Mouse (Mus musculus) neural tube, embryonic 14.5 days (tissue): ENCODE results near the gene Spats2. TPM values are rescaled to one million over a fixed set of nuclear protein-coding genes. Genes with fewer than 3 reads are reported as not detected.

Experiments used
- ATAC-seq: fragments of 200-750 bp; cut with Nextera tagmentation; 2 replicates; pipeline ENCODE4 v1.8.0; 2017; ENCODE audit warnings: low read depth, mild to moderate bottlenecking, moderate TSS enrichment, moderate library complexity
- H3K27ac ChIP-seq: fragments of 300-500 bp; sonication (generic); 2 replicates; pipeline ENCODE4 v1.5.1; 2014; ENCODE audit warnings: low read depth, mild to moderate bottlenecking, control low read depth, low read length, moderate library complexity, mixed read lengths
- H3K27me3 ChIP-seq: fragments of 300-500 bp; sonication (generic); 2 replicates; pipeline ENCODE4 v1.6.1; 2014; ENCODE audit warnings: low read length; ENCODE audit not compliant: control insufficient read depth, insufficient read depth
- H3K36me3 ChIP-seq: fragments of 300-500 bp; sonication (generic); 2 replicates; pipeline ENCODE4 v1.6.1; 2014; ENCODE audit warnings: low read length, mixed read lengths; ENCODE audit not compliant: control insufficient read depth, insufficient read depth
- H3K4me1 ChIP-seq: fragments of 300-500 bp; sonication (generic); 2 replicates; pipeline ENCODE4 v1.6.1; 2014; ENCODE audit warnings: low read length; ENCODE audit not compliant: control insufficient read depth, insufficient read depth
- H3K4me2 ChIP-seq: fragments of 300-500 bp; sonication (generic); 2 replicates; pipeline ENCODE4 v1.6.1; 2014; ENCODE audit warnings: mild to moderate bottlenecking, low read depth, low read length, control low read depth
- H3K4me3 ChIP-seq: fragments of 300-500 bp; sonication (generic); 2 replicates; pipeline ENCODE4 v1.5.1; 2014; ENCODE audit warnings: low read depth, low read length, control low read depth, mixed read lengths
- H3K9ac ChIP-seq: fragments of 300-500 bp; sonication (generic); replicated peaks from 2 replicates; pipeline ENCODE4 v1.6.1; 2014; ENCODE audit warnings: low read depth, mild to moderate bottlenecking, control low read depth, low read length, mixed read lengths
- H3K9me3 ChIP-seq: fragments of 300-500 bp; sonication (generic); 2 replicates; pipeline ENCODE4 v1.6.1; 2016; ENCODE audit warnings: low read length; ENCODE audit not compliant: control insufficient read depth
- WGBS: fragments of 180-500 bp; shearing (Covaris S2); extraction: QIAGEN DNeasy Blood & Tissue Kit; methylation state at CpG from one replicate; pipeline ENCODE4 v1.1.7; 2014; 5-methylcytosine and 5-hydroxymethylcytosine counted together
- polyA plus RNA-seq: library from polyadenylated mRNA; unstranded; fragments of >200 nt; fragmentation: Nextera tagmentation; extraction: Ambion mirVana; gene quantifications from 2 replicates; pipeline ENCODE4 v1.2.1, GENCODE M21; 2014

Gene Spats2
- polyA plus RNA-seq, 1 experiment from 2014 or later = 32.6 TPM

DNA sequence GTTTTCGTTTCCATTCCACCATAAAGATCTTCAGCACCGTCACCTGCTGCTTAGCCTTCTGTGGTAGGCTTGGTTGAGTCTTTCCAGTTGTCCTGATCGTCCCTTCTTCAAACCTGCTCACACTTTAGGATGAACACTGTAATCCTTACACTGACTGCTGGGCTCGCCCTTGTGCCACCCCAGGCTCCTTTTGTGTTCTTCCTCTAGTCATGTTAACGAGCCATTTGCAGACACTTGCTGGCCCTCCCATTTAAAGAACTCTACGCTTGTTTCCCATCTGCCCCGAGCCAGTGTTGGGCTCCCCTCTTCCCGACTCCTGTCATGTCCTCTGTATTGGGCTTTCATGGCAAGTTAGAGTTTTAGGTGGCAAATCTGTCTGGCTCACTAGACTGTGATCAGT is 80.2 kb downstream of the Spats2 start:
- Histone ChIP-seq H3K36me3 (peaks cover 35% of the 10 kb centered on the region), H3K27me3 (no peaks in the 10 kb centered on the region), H3K4me3 (no peak overlapping the region), H3K4me1 (no peaks in the 10 kb centered on the region), H3K4me2 (no peak overlapping the region), H3K9ac (no peak overlapping the region), H3K9me3 (no peaks in the 10 kb centered on the region), H3K27ac (no peak overlapping the region)
- WGBS = 66% methylated on average over 8 of the region's 8 CpGs
- no peak for ATAC-seq

DNA sequence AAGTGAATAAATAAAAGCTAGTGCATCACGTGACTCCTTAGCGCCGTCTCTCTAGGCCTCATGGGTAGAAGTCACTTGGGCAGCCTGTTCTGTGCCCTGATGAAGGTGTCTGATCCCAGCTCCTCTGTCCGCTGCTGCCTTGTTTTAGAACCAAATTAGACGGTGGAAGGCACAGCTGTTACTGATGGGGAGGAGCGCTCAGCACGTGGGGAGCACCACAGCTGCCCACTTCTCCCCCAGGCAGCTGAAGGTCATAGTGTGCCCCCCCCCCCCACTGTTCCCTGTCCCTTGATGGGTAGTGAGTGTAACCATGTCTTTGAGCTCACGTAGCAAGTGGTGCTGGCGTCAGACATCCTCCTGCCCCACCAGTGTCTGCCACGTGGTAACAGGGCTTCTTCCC is 87.5 kb downstream of the Spats2 start:
- WGBS = 85% methylated on average over 10 of the region's 10 CpGs
- no peak overlapping the region for H3K27ac ChIP-seq
- H3K4me3 ChIP-seq = no peak overlapping the region
- no peaks in the 10 kb centered on the region for H3K9me3 ChIP-seq
- no peaks in the 10 kb centered on the region for H3K27me3 ChIP-seq
- no peaks in the 10 kb centered on the region for H3K4me1 ChIP-seq
- H3K9ac ChIP-seq = no peak overlapping the region
- no peak for ATAC-seq
- H3K4me2 ChIP-seq = no peak overlapping the region
- H3K36me3 ChIP-seq = peaks cover 24% of the 10 kb centered on the region

DNA sequence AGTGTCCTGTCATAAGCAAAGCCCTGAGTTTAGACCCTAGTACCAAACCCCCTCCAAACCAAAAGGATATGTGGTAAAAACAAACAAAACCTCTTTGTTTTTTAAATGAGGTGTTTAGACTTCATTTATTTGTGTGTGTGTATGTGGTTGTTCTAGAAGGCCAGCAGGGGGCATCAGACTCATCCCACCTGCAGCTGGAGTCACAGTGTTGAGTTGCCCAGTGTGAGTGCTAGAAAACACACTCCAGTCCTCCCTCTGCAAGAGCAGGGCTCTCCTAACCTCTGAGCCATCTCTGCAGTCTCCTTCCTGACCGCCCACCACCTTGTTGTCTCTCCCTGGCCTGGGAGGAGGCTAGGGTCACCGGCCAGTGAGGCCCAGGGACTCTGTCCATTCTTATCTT is 89.2 kb downstream of the Spats2 start:
- H3K36me3 ChIP-seq = peaks cover 13% of the 10 kb centered on the region
- no peaks in the 10 kb centered on the region for H3K9me3 ChIP-seq
- H3K4me1 ChIP-seq = no peaks in the 10 kb centered on the region
- no peak overlapping the region for H3K27ac ChIP-seq
- ATAC-seq = no peak
- H3K9ac ChIP-seq = no peak overlapping the region
- 90% methylated on average over 2 of the region's 2 CpGs for WGBS
- no peak overlapping the region for H3K4me3 ChIP-seq
- H3K27me3 ChIP-seq = 0 out of 2 replicates have a peak, but pooled peaks cover 2% of the 10 kb centered on the region
- H3K4me2 ChIP-seq = no peak overlapping the region

DNA sequence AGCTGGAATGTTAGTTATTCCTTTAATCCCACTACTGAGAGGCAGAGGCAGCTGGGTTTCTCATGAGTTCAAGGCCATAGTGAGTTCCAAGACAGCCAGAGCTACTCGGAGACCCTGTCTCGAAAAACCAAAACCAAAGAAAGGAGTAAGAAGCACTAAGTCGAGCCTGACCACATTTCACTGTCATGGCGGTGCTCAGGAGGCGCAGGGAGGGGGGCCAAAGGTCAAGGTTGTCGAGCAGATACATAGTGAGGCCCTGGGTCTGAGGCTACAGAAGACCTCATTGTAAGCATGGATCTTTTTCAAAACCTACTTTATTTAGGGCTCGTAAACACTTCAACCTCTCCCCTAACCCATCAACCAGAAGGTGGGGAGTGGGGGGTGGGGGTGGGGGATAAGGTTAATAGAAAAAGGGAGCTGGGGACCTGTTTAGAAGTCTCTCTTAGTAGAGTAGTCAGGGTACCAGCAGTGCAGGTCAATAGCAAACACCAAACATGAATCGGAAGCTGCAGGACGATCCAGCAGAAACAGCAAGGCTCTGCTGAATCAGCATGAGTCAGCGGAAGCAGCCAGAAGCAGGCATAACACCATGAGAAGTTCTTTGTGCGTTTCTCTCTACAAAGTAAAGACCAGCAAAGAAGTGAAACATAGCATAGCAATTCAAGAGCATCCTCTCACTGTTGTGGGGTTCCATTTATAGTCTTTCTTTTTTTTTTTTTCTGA is 90.2 kb downstream of the Spats2 start:
- H3K36me3 ChIP-seq = peaks cover 9% of the 10 kb centered on the region
- no peak overlapping the region for H3K9ac ChIP-seq
- no peaks in the 10 kb centered on the region for H3K4me1 ChIP-seq
- WGBS = 85% methylated on average over 11 of the region's 11 CpGs
- H3K27ac ChIP-seq = no peak overlapping the region
- ATAC-seq = no peak
- no peak overlapping the region for H3K4me3 ChIP-seq
- no peaks in the 10 kb centered on the region for H3K9me3 ChIP-seq
- no peak overlapping the region for H3K4me2 ChIP-seq
- peaks cover 2% of the 10 kb centered on the region for H3K27me3 ChIP-seq

DNA sequence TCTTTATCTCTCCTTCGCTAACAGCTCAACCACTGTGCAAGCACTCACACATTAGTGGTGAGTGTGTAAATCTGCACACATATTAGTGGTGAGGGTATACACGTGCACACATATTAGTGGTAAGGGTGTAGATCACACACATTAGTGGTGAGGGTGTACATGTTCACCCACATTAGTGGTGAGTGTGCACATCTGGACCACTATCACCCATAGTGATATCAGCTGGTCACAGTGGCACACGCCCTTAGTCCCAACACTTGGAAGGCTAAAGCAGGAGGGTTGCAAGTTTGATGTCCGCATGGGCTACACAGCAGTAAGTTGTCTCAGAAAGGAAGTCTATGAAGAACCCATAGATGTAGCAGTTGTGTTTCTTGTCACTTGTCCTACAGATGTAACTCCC is 91.9 kb downstream of the Spats2 start:
- no peak for ATAC-seq
- Histone ChIP-seq H3K36me3 (no peaks in the 10 kb centered on the region), H3K27me3 (peaks cover 13% of the 10 kb centered on the region), H3K4me2 (no peak overlapping the region), H3K4me1 (no peaks in the 10 kb centered on the region), H3K27ac (no peak overlapping the region), H3K9ac (no peak overlapping the region), H3K9me3 (no peaks in the 10 kb centered on the region), H3K4me3 (no peak overlapping the region)
- WGBS = 95% methylated on average over 4 of the region's 4 CpGs

DNA sequence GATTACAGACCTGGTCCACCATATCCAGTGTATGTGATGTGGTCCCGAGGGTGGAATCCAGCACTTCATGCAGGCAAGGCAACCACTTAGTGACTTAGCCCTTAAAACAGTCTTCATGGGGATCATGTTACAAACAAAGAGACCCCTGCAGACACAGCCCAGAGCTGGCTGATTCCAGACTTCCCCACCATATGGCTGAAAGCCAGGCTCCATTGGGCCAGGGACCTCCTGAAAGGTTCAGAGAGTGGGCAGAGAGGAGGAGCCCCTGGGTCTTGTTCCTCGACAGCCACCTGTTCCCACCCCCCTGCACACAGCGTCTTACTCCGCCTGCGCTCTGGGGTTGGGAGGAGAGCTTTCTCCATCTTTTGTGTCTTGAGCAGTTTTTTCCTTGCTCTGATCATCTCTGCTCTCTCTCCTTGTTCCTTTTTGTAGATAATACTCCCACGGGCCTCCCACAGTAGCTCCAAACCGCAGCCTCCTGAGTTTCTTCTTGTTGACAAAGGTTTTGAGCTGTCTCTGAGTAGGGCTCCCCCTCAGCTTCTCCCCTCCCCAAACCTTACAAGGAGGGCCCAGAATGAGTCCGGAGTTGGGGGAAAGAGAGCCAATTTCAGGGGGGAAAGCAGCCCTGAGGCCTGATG is 95.7 kb downstream of the Spats2 start:
- Histone ChIP-seq H3K4me2 (no peak overlapping the region), H3K9me3 (no peaks in the 10 kb centered on the region), H3K4me1 (peaks cover 16% of the 10 kb centered on the region), H3K27me3 (peaks cover 36% of the 10 kb centered on the region), H3K4me3 (no peak overlapping the region), H3K36me3 (no peaks in the 10 kb centered on the region), H3K27ac (no peak overlapping the region), H3K9ac (no peak overlapping the region)
- WGBS = 9% methylated on average over 8 of the region's 8 CpGs
- ATAC-seq = no peak

DNA sequence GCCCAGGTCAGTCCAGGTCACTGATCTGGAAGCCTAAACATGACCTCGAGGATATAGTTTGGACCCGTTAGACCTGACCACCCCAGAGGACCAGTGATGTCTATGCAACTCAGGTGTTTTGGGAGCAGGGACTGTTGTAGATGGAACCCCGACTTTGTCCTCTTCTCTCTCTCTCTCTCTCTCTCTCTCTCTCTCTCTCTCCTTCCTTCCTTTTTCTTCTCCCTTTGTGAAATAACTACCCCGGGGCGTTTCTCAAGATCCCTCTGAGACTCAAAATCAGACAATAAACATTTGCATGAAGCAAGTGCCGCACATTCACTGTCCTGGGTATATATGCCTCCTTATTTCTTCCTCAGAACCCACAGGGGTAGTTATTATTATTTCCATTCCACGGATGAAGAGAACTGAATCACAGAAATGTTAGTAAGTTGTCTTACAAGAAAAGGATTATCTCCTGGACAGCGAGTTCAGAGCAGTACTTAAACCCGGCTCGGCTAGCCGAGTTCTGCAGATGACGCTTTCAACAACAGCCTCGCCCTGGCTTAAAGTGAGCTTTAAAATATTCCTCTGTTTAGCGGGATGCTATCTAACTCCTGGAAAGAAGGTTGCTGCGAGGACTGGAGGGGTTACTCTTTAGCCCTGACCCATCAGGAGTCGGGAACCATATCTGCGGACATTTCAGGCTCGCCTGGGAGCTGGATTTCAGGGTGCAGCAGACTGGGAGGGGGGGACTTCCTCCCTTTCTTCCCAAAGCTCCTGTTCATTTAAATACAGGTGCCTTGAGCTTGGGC is 97.3 kb downstream of the Spats2 start:
- H3K27me3 ChIP-seq = peaks cover 52% of the 10 kb centered on the region
- no peak overlapping the region for H3K27ac ChIP-seq
- H3K9ac ChIP-seq = no peak overlapping the region
- H3K4me1 ChIP-seq = peaks cover 16% of the 10 kb centered on the region
- H3K4me2 ChIP-seq = peak overlapping the region; percentile 46
- no peak for ATAC-seq
- peak overlapping the region; percentile 31; the same call in 1 of the 2 replicates for H3K4me3 ChIP-seq
- 6% methylated on average over 18 of the region's 18 CpGs for WGBS
- H3K36me3 ChIP-seq = no peaks in the 10 kb centered on the region
- no peaks in the 10 kb centered on the region for H3K9me3 ChIP-seq

DNA sequence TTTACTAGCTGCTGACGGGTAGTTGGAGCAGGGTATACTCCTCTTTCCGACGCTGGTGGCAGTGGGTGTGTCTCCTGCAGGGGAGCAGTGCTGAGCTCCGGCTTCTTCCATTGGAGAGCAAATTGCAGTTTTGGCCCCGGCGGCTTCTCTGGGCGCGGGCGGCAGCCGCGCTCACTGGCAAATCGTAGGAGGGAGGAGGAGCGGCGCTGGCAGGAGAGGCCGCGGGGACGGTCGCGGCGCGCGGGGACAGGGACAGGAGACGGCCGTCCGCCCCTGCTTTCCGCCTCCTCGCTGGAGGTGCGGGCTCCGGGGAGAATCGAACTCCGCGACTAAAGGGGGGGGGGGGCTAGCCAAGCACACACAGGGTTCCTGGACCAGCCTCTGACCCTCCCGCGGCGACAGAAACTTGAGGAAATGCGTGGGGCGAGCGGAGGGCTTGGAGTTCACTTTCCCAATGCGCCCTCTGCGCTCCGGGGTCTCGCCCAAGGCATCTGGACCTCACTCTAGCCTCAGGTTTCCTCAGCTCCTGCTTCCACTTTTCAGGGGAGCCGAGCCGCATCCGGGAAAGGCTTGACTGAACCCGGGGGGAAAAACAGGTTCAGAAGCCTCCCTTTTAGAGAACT is 98.0 kb downstream of the Spats2 start:
- Histone ChIP-seq H3K9ac (no peak overlapping the region), H3K4me3 (peak overlapping the region; percentile 31), H3K27me3 (peaks cover 57% of the 10 kb centered on the region), H3K36me3 (no peaks in the 10 kb centered on the region), H3K4me2 (peak overlapping the region; percentile 46), H3K4me1 (peaks cover 16% of the 10 kb centered on the region), H3K27ac (no peak overlapping the region), H3K9me3 (no peaks in the 10 kb centered on the region)
- ATAC-seq = no peak
- WGBS = under 1% methylated on average over 44 of the region's 46 CpGs
